Mouse (Mus musculus) hindbrain, embryonic 12.5 days (tissue): ENCODE measurements around the gene Gapdh. TPM values are rescaled to one million over a fixed set of nuclear protein-coding genes. Genes with fewer than 3 reads are reported as not detected.
A peak's percentile ranks its signal among the peaks of the same experiment; 100 is the strongest.

ENCODE experiments used
- ATAC-seq: fragments of 200-750 bp; cut with Nextera tagmentation; 2 replicates; pipeline ENCODE4 v1.8.0; 2017; ENCODE audit warnings: moderate TSS enrichment; ENCODE audit not compliant: low FRiP score
- H3K27ac ChIP-seq: fragments of 300-500 bp; sonication (generic); 2 replicates; pipeline ENCODE4 v1.5.1; 2016; ENCODE audit warnings: mild to moderate bottlenecking
- H3K27me3 ChIP-seq: fragments of 300-500 bp; sonication (generic); 2 replicates; pipeline ENCODE4 v1.6.1; 2016; ENCODE audit warnings: mild to moderate bottlenecking
- H3K36me3 ChIP-seq: fragments of 300-500 bp; sonication (generic); 2 replicates; pipeline ENCODE4 v1.6.1; 2016; ENCODE audit warnings: mild to moderate bottlenecking
- H3K4me1 ChIP-seq: fragments of 300-500 bp; sonication (generic); 2 replicates; pipeline ENCODE4 v1.6.1; 2016
- H3K4me2 ChIP-seq: fragments of 300-500 bp; sonication (generic); replicated peaks from 2 replicates; pipeline ENCODE4 v1.6.1; 2016; ENCODE audit warnings: mild to moderate bottlenecking
- H3K4me3 ChIP-seq: fragments of 300-500 bp; sonication (generic); 2 replicates; pipeline ENCODE4 v1.5.1; 2016; ENCODE audit warnings: mild to moderate bottlenecking
- H3K9ac ChIP-seq: fragments of 300-500 bp; sonication (generic); 2 replicates; pipeline ENCODE4 v1.6.1; 2016; ENCODE audit warnings: mild to moderate bottlenecking, moderate library complexity
- H3K9me3 ChIP-seq: fragments of 300-500 bp; sonication (generic); replicated peaks from 2 replicates; pipeline ENCODE4 v1.6.1; 2016; ENCODE audit warnings: mild to moderate bottlenecking
- WGBS: fragments of 180-500 bp; shearing (Covaris S2); methylation state at CpG from one replicate; pipeline ENCODE4 v1.1.7; 2016; 5-methylcytosine and 5-hydroxymethylcytosine counted together
- polyA plus RNA-seq: library from polyadenylated mRNA; unstranded; fragments of >200 nt; fragmentation: Nextera tagmentation; extraction: Ambion mirVana; gene quantifications from 2 replicates; pipeline ENCODE4 v1.2.1, GENCODE M21; 2016

Gapdh gene
- polyA plus RNA-seq, 1 experiment from 2014 or later: 1,567 TPM

GRCm38 (mm10) chr6:125192016-125192714 lies 25.9 kb upstream of the Gapdh start:
- peak; percentile 96 for ATAC-seq
- no peaks in the 10 kb centered on the region for H3K9me3 ChIP-seq
- peak overlapping the region; percentile 66 for H3K4me2 ChIP-seq
- peak overlapping the region; percentile 78 for H3K9ac ChIP-seq
- H3K27me3 ChIP-seq: no peaks in the 10 kb centered on the region
- peak overlapping the region; percentile 99 for H3K27ac ChIP-seq
- H3K4me1 ChIP-seq: peaks cover 14% of the 10 kb centered on the region
- H3K36me3 ChIP-seq: peaks cover 36% of the 10 kb centered on the region
- peak overlapping the region; percentile 64 for H3K4me3 ChIP-seq
- under 1% methylated on average over 34 of the region's 34 CpGs for WGBS

- Histone ChIP-seq H3K27me3 (no peaks in the 10 kb centered on the region), H3K4me2 (peak within 1 kb of the TSS; percentile 66), H3K36me3 (peaks cover 43% of the 10 kb centered on the region), H3K27ac (peak within 1 kb of the TSS; percentile 99), H3K9ac (peak within 1 kb of the TSS; percentile 78), H3K9me3 (no peaks in the 10 kb centered on the region), H3K4me3 (peak within 1 kb of the TSS; percentile 64), H3K4me1 (peaks cover 14% of the 10 kb centered on the region)
- peak; percentile 99 for ATAC-seq
- WGBS: under 1% methylated on average over 54 of the region's 54 CpGs
Measured at GRCm38 (mm10) chr6:125191332-125192015, 25.2 kb upstream of the Gapdh start, which contains the start of the genes Ncapd2 and Mrpl51. Ncapd2 (minus strand) TSS chr6:125191701. Mrpl51 (plus strand) TSS chr6:125191801.

- Histone ChIP-seq H3K36me3 (peaks cover 50% of the 10 kb centered on the region), H3K9me3 (no peaks in the 10 kb centered on the region), H3K4me1 (peaks cover 10% of the 10 kb centered on the region), H3K9ac (peak overlapping the region; percentile 74), H3K27me3 (no peaks in the 10 kb centered on the region), H3K4me2 (peak overlapping the region; percentile 66), H3K27ac (peak overlapping the region; percentile 99), H3K4me3 (peak overlapping the region; percentile 64)
- no peak for ATAC-seq
Measured at GRCm38 (mm10) chr6:125190816-125191215, 24.5 kb upstream of the Gapdh start.

- H3K4me1 ChIP-seq: peaks cover 3% of the 10 kb centered on the region; the same call in 1 of the 2 replicates
- H3K9me3 ChIP-seq: no peaks in the 10 kb centered on the region
- no peak overlapping the region for H3K27ac ChIP-seq
- no peak overlapping the region for H3K4me2 ChIP-seq
- ATAC-seq: no peak
- no peaks in the 10 kb centered on the region for H3K27me3 ChIP-seq
- H3K9ac ChIP-seq: no peak overlapping the region
- H3K4me3 ChIP-seq: no peak overlapping the region
- WGBS: 95% methylated on average over 10 of the region's 10 CpGs
- H3K36me3 ChIP-seq: peaks cover 78% of the 10 kb centered on the region
Measured at GRCm38 (mm10) chr6:125186203-125186602, 19.9 kb upstream of the Gapdh start.

- Histone ChIP-seq H3K4me3 (no peak overlapping the region), H3K4me2 (no peak overlapping the region), H3K36me3 (peaks cover 96% of the 10 kb centered on the region), H3K9ac (no peak overlapping the region), H3K27me3 (no peaks in the 10 kb centered on the region), H3K9me3 (no peaks in the 10 kb centered on the region), H3K4me1 (no peaks in the 10 kb centered on the region), H3K27ac (no peak overlapping the region)
- ATAC-seq: no peak
- 79% methylated on average over 5 of the region's 5 CpGs for WGBS
Measured at GRCm38 (mm10) chr6:125182133-125182532, 15.9 kb upstream of the Gapdh start.

GRCm38 (mm10) chr6:125179601-125180000 lies 13.3 kb upstream of the Gapdh start:
- no peak overlapping the region for H3K4me3 ChIP-seq
- no peaks in the 10 kb centered on the region for H3K9me3 ChIP-seq
- no peak for ATAC-seq
- no peaks in the 10 kb centered on the region for H3K27me3 ChIP-seq
- peaks cover 96% of the 10 kb centered on the region for H3K36me3 ChIP-seq
- 93% methylated on average over 7 of the region's 7 CpGs for WGBS
- no peak overlapping the region for H3K27ac ChIP-seq
- no peaks in the 10 kb centered on the region for H3K4me1 ChIP-seq
- no peak overlapping the region for H3K4me2 ChIP-seq
- H3K9ac ChIP-seq: no peak overlapping the region

- WGBS: 96% methylated on average over 5 of the region's 5 CpGs
- Histone ChIP-seq H3K36me3 (peaks cover 97% of the 10 kb centered on the region), H3K4me1 (no peaks in the 10 kb centered on the region), H3K27me3 (no peaks in the 10 kb centered on the region), H3K4me3 (no peak overlapping the region), H3K9ac (no peak overlapping the region), H3K9me3 (no peaks in the 10 kb centered on the region), H3K4me2 (no peak overlapping the region), H3K27ac (no peak overlapping the region)
- ATAC-seq: no peak
Measured at GRCm38 (mm10) chr6:125175469-125175868, 9.2 kb upstream of the Gapdh start.

GRCm38 (mm10) chr6:125173256-125173655 lies 7.0 kb upstream of the Gapdh start:
- WGBS: 97% methylated on average over 7 of the region's 7 CpGs
- Histone ChIP-seq H3K36me3 (peaks cover 100% of the 10 kb centered on the region), H3K4me2 (no peak overlapping the region), H3K27ac (no peak overlapping the region), H3K4me3 (no peak overlapping the region), H3K27me3 (no peaks in the 10 kb centered on the region), H3K4me1 (no peaks in the 10 kb centered on the region), H3K9me3 (no peaks in the 10 kb centered on the region), H3K9ac (no peak overlapping the region)
- no peak for ATAC-seq

- 95% methylated on average over 2 of the region's 2 CpGs for WGBS
- no peak overlapping the region for H3K27ac ChIP-seq
- no peak for ATAC-seq
- H3K4me2 ChIP-seq: no peak overlapping the region
- H3K9ac ChIP-seq: no peak overlapping the region
- no peaks in the 10 kb centered on the region for H3K27me3 ChIP-seq
- peaks cover 96% of the 10 kb centered on the region for H3K36me3 ChIP-seq
- no peak overlapping the region for H3K4me3 ChIP-seq
- peaks cover 3% of the 10 kb centered on the region for H3K4me1 ChIP-seq
- H3K9me3 ChIP-seq: no peaks in the 10 kb centered on the region
Measured at GRCm38 (mm10) chr6:125172474-125172873, 6.2 kb upstream of the Gapdh start.

GRCm38 (mm10) chr6:125170194-125170593 lies 3.9 kb upstream of the Gapdh start:
- no peak overlapping the region for H3K4me2 ChIP-seq
- ATAC-seq: no peak
- peaks cover 73% of the 10 kb centered on the region for H3K36me3 ChIP-seq
- H3K9ac ChIP-seq: no peak overlapping the region
- H3K27ac ChIP-seq: no peak overlapping the region
- H3K4me1 ChIP-seq: peaks cover 20% of the 10 kb centered on the region
- H3K9me3 ChIP-seq: no peaks in the 10 kb centered on the region
- H3K27me3 ChIP-seq: no peaks in the 10 kb centered on the region
- H3K4me3 ChIP-seq: no peak overlapping the region
- WGBS: 82% methylated on average over 6 of the region's 6 CpGs

- 97% methylated on average over 14 of the region's 14 CpGs for WGBS
- H3K4me1 ChIP-seq: peaks cover 30% of the 10 kb centered on the region
- no peak overlapping the region for H3K27ac ChIP-seq
- no peak overlapping the region for H3K4me3 ChIP-seq
- no peaks in the 10 kb centered on the region for H3K9me3 ChIP-seq
- no peak for ATAC-seq
- H3K9ac ChIP-seq: no peak overlapping the region
- H3K36me3 ChIP-seq: peaks cover 60% of the 10 kb centered on the region
- no peak overlapping the region for H3K4me2 ChIP-seq
- H3K27me3 ChIP-seq: no peaks in the 10 kb centered on the region
Measured at GRCm38 (mm10) chr6:125168086-125168485, 1.8 kb upstream of the Gapdh start.

- 15% methylated on average over 10 of the region's 10 CpGs for WGBS
- ATAC-seq: 0 out of 2 replicates have a peak, but pooled peaks have one; percentile 2
- peak overlapping the region; percentile 95 for H3K27ac ChIP-seq
- H3K4me1 ChIP-seq: peaks cover 30% of the 10 kb centered on the region
- peak overlapping the region; percentile 98 for H3K9ac ChIP-seq
- peak overlapping the region; percentile 92; the same call in 1 of the 2 replicates for H3K4me3 ChIP-seq
- peak overlapping the region; percentile 96 for H3K4me2 ChIP-seq
- peaks cover 52% of the 10 kb centered on the region for H3K36me3 ChIP-seq
- H3K9me3 ChIP-seq: no peaks in the 10 kb centered on the region
- H3K27me3 ChIP-seq: no peaks in the 10 kb centered on the region
Measured at GRCm38 (mm10) chr6:125166861-125167650, 789 bp upstream of the Gapdh start.
